Mouse (Mus musculus): ENCODE data around the gene Lrrc37a.
"Not testable (repeated sequence)": the region's sequence is repeated elsewhere in the genome, so short reads cannot be mapped to it uniquely, and the experiment has no call there.

Lrrc37a gene

GRCm38 (mm10) chr11:103504497-103504896, at the start of gene Lrrc37a:
Lrrc37a (minus strand) TSS chr11:103504597.
- DNase-seq, result no peak

- not testable (repeated sequence) for DNase-seq
These were observed 30.6 kb upstream of the Lrrc37a start for GRCm38 (mm10) chr11:103534973-103535372.

GRCm38 (mm10) chr11:103512111-103512510, 7.7 kb upstream of the Lrrc37a start:
- no peak for DNase-seq

DNA sequence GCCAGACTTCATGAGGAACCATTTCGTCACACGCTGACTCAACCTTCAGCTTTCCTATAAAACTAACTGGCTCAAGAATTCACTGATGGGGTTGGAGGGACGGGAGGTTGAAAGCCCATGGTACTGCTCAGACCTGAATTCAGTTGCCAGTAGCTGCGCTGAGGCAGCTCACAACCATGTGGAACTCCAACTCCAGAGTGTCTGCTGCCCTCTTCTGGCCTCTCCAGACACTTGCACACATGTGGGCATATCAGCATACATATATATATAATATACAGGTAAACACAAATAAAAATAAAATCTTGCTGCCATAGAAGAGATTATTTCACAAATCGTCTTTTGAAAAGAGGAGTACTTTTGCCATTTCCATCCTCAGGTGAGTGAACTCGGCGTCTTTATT, 40.0 kb downstream of the Lrrc37a start:
- no peak for DNase-seq

DNA sequence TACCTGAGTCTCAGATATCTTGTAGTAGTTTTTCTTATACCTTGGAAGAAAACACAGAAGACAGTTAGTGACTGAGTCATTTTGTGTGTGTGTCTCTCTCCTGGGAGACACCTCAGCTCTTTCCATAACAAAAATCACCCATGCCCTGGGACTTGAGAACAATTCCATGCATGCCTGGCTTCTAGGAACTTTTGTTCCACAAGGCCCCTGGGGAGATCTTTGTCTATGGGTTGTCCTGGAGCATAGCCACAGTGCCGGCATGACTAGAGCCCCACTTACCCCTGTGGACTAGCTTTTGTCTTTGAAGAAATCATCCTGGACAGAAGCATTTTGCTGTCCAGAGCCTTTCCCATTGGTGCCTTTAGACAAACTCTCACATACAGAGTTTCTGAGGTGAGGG, 53.3 kb downstream of the Lrrc37a start:
- DNase-seq, result not testable (repeated sequence)

DNA sequence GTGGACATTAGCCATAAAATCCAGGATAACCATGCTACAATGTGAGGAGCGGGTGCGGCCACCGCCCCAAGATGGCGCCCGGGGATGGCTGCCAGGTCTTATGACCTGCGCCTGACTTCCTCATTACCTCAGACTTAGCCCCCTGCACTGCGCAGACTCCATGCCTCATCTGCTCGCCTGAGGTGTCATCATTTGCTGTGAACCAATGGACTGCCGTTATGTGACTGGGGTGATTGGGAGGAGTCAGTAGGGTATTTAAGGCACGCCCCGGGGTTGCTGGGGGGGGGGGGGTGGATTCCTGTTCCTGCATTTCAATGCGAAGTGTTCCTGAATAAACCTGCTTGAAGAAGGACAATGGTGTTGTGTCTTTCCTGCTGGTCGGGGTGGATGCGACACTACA, 54.7 kb downstream of the Lrrc37a start:
- DNase-seq, result not testable (repeated sequence)

DNA sequence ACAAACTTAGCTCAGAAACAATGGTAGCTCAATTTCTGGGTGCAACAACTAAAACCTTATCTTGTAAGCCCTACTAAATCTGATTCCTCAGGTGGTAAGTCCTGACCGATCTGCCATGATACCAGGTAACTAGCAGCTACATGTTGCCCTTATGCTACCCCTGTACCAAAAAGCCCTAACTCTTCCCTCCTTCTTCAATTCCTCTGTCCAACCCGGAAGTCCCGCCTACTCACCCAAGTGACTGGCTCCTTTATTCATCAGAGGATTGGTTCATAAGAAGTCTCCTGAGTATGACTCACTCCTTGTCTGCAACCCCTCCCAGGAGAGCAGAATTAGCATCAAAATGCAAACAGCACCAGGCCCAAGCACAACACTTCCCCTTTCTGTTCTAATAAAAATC, 60.7 kb downstream of the Lrrc37a start:
- no peak for DNase-seq

- no peak for DNase-seq
These were observed 68.1 kb downstream of the Lrrc37a start for GRCm38 (mm10) chr11:103436282-103436681.

GRCm38 (mm10) chr11:103425031-103425430, 79.4 kb downstream of the Lrrc37a start:
- no peak for DNase-seq

DNA sequence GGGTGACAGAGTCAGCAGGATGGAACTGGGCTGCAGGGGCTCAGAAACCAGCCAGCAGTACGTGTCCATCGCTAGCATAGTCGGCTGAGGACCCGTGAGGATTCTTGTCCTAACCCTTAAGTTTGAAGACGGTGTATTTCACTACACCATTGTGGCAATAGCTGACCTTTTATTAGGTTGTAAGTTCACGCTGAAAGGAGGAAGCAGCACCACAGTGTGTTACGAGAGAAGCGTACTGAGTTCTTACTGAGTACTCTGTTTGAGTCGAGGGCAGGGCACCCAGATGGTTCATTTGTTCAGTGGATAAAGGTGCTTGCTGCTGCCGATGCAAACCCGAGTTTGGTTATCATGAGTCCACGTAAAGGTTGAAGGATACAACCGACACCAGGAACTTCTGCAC, 84.7 kb downstream of the Lrrc37a start:
- no peak for DNase-seq

- no peak for DNase-seq
These were observed 85.2 kb downstream of the Lrrc37a start for GRCm38 (mm10) chr11:103419226-103419625.

DNA sequence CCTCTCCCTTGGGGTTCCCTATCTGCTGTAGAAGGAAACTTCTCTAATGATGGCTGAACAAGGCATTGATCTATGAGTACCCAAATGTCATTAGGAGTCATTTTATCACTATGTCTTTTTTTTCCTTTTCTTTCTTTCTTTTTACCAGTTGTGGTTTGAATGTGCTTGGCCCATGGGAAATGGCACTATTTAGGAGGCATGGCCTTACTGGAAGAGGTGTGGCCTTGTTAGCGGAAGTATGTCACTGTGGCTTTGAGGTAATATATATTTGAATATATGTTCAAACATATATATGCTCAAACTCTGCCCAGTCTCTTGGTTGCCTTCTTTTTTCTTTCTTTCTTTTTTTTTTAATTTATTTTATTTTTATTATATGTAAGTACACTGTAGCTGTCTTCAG, 90.9 kb downstream of the Lrrc37a start:
- no peak for DNase-seq

- DNase-seq, result no peak
These were observed 91.4 kb downstream of the Lrrc37a start for GRCm38 (mm10) chr11:103412950-103413423.

DNA sequence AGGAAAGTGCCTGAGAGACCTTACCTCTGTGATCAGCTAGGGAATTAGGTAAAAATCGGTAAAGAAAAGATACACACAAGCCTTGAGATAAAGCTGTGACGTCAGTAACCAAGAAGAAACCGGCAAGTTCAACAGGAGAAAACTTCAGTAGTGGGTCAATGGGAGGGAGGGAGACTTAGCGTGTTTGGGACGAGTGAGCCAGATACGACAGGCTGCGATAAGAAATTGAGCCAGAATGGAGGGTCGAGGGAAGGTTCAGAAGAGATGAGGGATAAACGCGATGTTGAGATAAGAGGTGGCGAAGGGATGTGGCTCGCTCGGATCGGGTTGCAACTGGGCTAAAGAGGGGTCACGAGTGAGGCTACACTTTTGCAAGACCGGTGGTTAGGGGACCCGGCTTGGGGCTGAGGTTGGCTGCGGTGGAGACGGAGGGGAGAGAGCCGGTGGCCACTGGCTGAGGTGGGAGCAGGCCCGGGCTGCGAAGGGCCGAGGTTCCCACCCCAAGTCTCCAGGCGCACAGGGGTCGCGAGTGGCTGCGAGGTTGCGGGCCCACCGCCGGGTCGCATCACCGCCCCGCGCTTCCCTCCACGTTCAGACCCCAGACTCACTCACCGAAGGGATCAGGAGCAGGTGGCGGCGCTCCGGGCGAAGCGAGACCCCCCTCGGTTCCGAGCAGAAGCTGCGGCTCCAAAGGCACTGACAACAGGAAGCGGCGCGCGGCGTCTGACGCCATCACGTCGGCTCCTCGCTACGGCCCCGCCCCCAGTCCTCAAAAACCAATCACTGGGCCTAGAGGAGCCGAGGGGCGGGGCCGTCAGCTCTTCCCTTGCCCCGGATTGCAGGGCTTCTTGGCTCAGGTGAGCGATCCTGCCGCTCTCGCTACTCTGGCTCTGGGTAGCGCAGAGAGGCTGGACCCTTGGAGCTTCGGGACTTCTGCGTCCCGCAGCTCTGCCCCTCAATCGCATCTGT, 92.1 kb downstream of the Lrrc37a start, which contains the start of gene Plekhm1:
TSS of gene Plekhm1 (minus strand) at position 707 of the 969 bp plus-strand sequence.
- DNase-seq, result peak; percentile 95

DNA sequence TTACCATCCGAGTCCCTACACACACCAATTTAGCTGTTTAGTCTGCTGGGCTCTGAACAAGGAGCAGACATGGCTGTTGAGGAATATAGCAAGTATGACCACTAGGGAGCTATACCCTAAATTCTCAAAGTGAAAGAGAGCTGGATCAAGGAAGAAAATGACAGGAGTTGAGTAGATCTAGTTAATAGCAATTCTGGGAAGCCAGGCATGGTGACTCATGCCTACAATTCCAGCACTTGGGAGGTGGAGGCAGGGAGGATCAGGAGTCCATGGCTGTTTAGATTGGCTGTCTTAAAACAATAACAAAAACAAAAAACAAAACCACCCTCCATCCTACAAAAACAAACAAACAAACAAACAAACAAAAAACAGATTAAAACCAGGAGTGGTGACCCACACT, 93.1 kb downstream of the Lrrc37a start:
- DNase-seq, result no peak

GRCm38 (mm10) chr11:103408880-103409279, 95.5 kb downstream of the Lrrc37a start:
- DNase-seq, result no peak

DNA sequence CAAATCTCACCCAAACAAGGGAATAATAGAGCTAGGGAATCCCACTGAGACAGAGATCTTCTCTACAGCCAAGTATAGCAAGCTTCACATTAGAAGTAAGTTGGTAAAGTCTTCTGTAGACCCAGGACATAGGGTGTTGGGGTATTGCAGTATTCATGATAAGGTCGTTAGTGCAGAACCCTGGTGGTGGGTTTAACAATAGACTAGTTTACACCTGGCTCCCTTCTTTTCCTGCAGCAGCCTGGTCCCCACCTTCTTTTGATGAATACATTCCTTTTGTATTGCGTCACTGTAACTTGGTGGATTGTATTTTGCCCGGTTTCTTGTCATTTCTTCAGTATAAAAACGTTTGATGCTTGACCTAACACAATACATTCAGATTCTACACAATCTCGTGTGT, 97.3 kb downstream of the Lrrc37a start:
- DNase-seq, result not testable (repeated sequence)

- DNase-seq, result no peak
These were observed 97.8 kb downstream of the Lrrc37a start for GRCm38 (mm10) chr11:103406551-103406950.

- DNase-seq, result no peak
These were observed 98.6 kb downstream of the Lrrc37a start for GRCm38 (mm10) chr11:103405814-103406213.

- DNase-seq, result no peak
These were observed 99.8 kb downstream of the Lrrc37a start for GRCm38 (mm10) chr11:103404618-103405017.

DNA sequence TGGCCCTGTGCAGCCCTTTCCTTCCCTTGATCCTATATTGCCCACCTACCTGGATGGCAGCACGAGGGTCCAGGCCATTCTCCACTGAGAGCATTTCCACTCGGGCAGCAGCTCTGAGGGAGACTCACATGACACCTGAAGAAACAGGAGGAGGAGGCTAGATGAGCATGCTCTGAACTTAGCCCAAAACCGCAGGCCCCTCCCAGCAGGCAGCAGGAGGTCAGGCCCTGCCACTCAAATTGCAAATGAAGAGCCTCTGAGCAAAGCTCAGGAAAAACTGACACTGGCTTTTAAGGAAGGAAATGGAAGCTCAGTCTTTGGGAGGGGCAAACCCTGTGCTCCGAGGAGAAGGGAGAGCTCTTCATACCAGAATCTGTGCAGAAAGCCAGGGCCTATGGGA, 100.6 kb downstream of the Lrrc37a start:
- DNase-seq, result no peak

GRCm38 (mm10) chr11:103402738-103403137, 101.7 kb downstream of the Lrrc37a start:
- DNase-seq, result no peak

- DNase-seq, result peak; percentile 41
These were observed 102.2 kb downstream of the Lrrc37a start for GRCm38 (mm10) chr11:103402198-103402597.
